Mouse (Mus musculus): ENCODE data around the gene Polh. TPM values are rescaled to one million over a fixed set of nuclear protein-coding genes. Genes with fewer than 3 reads are reported as not detected.

Polh gene
- polyA plus RNA-seq (2012; rRNA removed): 3.9 and 4.2 TPM in 2 replicates

DNA sequence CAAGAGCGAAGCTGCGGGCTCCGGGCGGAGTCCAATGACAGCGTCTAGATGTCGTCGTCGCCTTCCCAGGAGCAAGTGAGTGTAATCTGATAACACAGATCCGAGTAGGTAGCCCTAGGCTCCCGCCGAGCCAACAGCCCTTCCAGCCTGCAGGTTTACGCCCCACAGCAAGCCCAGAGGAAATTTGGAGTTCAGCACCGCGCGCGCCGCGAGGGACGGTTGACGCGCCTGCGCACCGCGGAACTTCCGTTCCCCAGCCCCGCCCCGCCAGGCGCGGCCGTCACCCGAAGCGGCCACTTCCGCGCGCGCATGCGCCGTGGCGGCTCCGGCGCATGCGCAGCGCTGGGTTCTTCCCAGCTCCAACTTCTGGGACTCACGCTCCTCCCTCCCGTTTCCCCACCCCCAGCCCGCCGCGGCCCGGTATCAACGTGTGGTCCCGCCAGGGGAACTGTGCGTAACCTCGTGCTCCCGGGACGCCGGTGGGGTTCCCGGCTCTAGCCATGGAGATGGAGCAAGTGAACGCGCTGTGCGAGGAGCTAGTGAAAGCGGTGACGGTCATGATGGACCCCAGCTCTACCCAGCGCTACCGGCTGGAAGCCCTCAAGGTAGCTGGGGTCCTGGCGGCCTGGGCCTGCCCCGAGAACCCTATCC lies at the start of gene Polh, which contains the start of gene Xpo5:
Gene Polh (minus strand): TSS at position 225 of the 651 bp plus-strand sequence.
Gene Xpo5 (plus strand): TSS at position 362 of the 651 bp plus-strand sequence.
- DNase-seq (ENCODE audit: extremely low spot score in 1 of 2, low spot score in 1 of 2): peak; percentile 77 to 92

DNA sequence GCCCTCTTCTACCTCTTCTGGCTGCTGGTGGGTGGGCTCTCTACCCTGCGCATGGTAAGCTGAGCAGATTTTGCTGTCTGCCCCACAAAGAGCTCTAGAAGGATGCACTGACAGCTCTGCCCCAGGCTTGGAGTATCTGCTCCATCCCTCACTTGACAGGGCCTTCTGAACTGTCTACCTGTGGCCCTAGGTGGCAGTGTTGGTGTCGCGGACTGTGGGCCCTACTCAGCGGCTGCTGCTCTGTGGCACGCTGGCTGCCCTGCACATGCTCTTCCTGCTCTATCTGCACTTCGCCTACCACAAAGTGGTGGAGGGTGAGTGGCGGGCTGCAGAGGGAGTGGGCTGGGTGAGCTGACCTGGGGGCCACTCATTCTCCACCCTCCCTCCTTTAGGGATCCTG lies 48.7 kb upstream of the Polh start:
- no peak for DNase-seq (ENCODE audit: extremely low spot score in 1 of 2, low spot score in 1 of 2)

DNA sequence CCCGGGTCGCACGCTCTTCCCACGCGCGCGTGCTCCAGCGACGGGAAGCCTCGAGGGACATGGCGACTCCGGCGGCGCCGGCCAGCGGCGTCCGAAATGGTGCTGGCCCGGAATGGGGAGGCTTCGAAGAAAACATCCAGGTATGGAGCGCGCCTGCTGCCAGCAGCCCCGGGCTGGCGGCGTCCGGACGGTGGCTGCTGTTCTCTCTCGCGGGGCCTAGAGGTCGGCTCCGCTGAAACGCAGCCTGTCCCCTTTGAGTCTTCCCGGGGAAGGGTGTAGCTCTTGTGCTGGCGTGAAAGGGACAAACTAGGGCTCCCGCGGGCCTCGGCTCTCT lies 45.7 kb upstream of the Polh start:
- DNase-seq (ENCODE audit: extremely low spot score in 1 of 2, low spot score in 1 of 2): no peak

DNA sequence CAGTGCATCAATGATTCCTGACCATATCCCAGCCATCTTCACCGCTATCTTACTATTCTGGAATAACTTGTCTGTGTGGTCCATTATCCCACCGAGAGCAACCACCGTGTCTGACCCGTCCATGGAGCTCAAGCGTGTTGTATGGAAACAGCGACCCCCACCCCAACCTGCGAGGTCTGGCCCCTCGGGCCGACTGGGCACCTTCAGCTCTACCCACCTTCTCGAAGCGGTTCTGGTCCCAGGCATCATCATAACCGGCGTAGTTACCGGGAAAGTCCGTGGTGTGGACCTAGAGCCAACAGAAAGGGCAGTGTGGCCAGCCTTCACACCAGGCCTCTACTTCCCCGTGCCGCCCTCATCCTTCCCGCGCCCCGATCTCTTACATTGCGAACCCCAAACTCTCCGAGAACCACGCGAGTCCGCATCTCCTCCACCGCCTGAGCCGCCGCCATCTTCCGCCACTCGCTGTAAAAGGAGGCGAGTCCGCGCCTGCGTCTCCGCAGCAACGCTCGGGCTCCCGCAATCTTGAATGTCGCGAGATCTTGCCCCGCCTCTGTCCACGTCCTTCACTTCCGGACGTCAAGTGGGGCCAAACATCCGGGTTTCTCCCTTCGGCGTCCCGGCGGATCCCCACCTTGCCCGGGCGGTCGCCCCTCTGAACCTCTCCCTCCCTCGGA lies 45.2 kb upstream of the Polh start, which contains the start of the genes Polr1c and Yipf3:
Gene Polr1c (minus strand): TSS at position 543 of the 677 bp plus-strand sequence.
Gene Yipf3 (plus strand): TSS at position 569 of the 677 bp plus-strand sequence.
- peak; percentile 93 to 98 for DNase-seq (ENCODE audit: extremely low spot score in 1 of 2, low spot score in 1 of 2)

DNA sequence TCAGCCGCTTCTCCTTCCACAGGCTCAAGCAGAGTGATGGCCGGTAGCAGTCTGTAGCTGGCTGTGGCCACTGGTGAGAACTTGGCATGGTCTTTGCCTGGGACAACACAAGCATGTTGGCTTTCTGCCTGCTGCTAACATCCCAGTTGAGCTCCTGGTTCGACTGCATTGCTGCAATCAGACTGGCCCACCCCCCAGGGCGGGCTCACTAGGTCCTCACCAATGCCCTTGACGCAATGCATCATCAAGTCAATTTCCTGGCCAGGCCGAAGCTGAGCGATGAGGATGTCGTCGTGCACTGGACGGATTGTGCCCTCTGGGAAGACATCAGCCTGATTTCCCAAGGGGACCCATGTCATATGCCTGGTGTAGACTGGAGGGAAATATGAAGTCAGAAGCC lies 42.1 kb upstream of the Polh start:
- no peak for DNase-seq (ENCODE audit: extremely low spot score in 1 of 2, low spot score in 1 of 2)

DNA sequence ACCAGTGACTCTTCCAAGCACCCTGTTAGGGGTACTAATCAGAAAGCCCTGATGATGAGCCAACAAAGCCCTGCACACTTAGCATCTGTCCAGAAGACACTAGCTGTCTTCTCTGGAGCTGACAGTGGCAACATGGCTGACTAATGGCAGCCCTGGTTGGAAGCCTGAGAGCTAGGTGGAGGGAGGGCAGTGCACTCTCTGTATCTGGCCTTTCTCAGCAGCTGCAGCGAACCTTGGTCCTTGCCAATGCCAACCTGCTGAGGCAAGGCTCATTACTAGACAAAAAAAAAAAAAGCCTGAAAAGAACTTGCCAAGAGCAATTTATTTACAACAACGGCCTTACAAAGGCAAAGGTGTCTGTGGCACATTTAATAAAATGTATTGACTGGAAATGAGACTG lies 41.2 kb upstream of the Polh start:
- DNase-seq (ENCODE audit: extremely low spot score in 1 of 2, low spot score in 1 of 2): no peak

DNA sequence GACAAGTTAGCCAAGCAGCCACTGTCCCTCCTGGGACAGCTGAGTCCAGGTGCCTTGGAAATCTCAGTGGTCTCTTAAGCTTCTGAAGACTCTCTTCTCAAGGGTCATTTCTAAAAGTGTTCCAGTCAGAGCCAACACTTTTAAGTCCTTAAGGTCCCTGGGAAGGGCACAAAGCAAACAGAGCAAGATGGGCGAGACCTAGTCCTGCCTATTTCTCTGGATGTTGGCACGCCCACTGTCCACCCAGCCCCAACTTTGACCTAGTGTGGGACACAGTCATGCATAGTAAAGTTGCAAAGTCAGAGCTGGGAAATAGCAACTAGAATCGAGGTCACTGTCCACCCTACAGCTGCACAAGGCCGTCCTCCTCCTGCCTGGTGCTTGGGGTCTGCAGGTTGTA lies 40.5 kb upstream of the Polh start:
- DNase-seq (ENCODE audit: extremely low spot score in 1 of 2, low spot score in 1 of 2): no peak

DNA sequence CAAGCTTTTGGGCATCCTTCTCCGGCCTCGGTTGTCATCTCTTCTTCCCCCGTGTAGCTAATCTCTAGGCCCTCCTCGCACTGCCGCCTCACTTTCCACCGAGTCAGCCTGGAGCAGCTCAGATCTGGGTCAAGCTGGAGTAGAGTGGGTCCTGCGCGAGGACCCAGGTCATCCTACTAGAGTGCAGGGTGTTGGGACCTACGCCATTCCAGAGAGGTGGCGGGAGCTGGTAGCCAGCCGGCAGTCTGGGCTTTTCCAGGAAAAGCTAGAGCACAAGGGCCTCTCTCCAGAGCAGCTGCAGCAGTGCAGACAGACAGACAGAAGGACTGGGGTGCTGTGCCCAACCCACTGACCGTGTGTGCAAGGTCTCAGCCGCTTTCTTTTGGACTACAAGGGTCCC lies 39.8 kb upstream of the Polh start:
- no peak for DNase-seq (ENCODE audit: extremely low spot score in 1 of 2, low spot score in 1 of 2)

DNA sequence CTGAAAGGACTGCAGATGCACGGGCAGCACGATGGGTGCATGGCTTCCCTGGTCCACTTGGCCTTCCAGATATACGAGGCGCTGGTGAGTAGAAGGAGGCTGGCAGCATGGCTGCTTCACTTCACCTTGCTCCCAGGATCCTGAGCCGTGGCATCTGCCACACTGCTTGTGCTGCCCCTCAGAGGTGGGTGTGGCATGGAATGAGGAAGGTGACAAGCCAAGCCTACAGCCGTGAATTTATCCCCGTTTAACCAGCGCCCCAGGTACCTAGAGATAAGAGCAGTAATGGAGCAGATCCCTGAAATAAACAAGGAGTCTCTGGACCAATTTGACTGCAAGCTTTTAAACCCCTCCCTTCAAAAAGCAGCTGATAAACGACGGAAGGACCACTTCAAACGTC lies 39.0 kb upstream of the Polh start:
- DNase-seq (ENCODE audit: extremely low spot score in 1 of 2, low spot score in 1 of 2): no peak

DNA sequence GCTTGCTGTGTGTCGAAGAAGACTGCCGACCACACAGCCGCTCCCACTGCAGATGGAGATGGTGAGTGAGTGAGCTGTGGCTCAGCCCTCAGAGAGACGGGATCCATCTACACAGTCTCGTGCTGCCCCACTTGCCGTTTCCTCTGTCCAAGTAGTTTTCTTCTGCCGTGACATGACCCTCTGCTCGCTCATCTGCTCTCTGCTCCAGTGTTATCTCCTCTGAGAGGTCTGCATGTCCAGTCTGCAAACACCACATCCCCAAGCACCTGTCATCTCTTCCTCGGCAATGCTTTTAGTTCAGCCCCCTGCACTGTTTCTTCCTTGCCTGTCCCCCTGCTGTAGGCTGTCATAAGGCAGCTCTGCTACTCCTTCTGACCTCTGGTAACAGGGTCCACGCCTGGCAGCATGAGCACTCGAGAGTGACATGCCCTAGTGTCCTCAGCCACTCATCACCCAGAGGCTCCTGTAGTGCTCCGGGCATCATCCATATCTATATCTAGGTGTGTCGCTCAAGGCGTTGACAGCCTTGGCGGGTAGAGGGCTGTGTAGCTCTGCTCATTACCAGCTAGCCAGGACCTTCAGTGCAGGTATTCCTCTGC lies 37.2 kb upstream of the Polh start:
- DNase-seq (ENCODE audit: extremely low spot score in 1 of 2, low spot score in 1 of 2): no peak

DNA sequence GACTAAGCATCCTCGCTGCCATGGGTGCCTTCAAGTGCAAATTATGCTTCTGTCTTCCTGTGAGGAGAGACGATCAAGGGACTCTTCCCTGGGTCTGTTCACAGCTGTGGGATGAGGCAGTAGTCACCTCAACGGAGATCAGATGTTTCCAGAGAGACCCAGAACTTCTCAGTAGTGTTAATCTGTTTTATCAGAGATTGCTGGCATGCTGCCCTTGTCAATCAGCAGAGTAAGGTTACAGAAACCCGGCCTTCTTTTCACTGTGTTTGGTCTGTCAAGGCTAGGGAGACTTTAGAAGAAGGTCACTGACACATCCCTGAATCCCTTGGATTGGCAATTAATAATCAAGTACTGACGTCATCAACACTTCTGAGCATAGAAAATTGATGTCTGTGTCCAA lies 35.0 kb upstream of the Polh start:
- DNase-seq (ENCODE audit: extremely low spot score in 1 of 2, low spot score in 1 of 2): no peak

DNA sequence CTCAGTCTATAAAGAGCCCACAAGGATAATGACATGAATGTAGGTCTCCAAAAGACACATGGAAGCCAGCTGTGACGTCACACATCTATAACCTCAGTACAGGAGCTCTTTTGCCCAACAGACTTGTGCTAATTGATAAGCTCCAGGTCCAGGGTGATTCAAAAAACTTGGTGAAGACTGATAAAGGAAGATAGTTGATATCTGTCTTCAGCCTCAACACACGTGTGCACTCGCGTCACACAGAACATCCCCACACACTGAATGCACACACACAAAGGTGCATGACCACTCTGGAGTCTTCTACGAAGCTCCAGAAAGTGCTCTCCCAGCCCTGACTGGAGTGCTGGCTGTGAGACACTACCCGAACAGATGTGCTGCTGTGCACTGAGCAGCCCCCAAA lies 34.6 kb upstream of the Polh start:
- DNase-seq (ENCODE audit: extremely low spot score in 1 of 2, low spot score in 1 of 2): no peak

DNA sequence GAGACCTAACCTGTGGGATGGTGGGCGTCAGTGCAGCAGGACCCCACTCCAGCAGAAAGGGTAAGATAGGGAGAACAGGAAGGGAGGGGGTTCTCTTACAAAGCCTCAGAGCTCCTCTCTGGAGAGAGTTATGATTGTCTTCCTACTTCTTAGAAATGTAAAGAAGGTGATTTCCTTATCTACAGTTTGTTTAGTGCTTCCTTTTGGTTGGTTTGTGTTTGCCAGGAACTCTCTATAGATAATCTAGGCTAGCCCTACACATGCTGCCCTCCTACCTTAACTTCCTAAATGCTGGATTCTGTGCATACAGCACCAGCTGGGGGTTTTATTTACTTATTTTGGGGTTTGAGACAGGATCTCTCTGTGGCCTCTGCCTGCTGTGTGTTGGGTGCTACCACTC lies 33.6 kb upstream of the Polh start:
- no peak for DNase-seq (ENCODE audit: extremely low spot score in 1 of 2, low spot score in 1 of 2)

DNA sequence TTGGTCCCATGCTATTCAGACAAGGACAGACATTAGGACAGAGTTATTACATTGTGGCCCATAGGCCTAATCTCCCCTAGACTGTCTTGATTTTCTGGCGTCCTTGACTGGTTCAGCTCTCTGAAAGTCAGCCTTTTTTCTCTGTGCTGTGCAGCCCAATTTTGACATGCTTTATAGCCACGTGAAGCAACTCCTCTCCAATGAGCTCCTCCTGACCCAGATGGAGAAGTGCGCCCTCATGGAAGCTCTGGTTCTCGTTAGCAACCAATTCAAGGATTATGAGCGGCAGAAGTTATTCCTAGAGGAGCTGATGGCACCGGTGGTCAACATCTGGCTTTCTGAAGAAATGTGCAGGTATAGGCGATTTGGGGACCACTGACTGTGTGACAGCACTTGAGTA lies 25.1 kb upstream of the Polh start:
- no peak for DNase-seq (ENCODE audit: extremely low spot score in 1 of 2, low spot score in 1 of 2)

DNA sequence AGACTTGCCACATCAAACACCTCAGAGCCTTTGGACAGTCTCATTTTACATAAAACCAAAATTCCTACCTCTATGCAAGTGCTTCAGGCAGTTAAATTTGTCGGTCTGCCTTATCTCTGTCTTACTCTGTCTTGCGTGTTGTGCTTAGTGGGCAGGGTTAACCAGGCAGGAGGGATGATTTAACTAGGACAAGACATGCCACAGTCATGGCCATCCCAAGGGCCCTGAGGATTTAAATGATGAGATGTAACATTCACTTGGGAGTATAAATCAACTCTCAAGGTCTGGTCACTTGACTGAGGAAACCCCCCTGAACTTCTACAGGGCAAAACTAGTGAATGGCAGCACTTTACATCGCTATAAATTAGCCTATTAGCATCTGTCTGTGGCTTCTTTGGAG lies 19.2 kb upstream of the Polh start:
- DNase-seq (ENCODE audit: extremely low spot score in 1 of 2, low spot score in 1 of 2): no peak

DNA sequence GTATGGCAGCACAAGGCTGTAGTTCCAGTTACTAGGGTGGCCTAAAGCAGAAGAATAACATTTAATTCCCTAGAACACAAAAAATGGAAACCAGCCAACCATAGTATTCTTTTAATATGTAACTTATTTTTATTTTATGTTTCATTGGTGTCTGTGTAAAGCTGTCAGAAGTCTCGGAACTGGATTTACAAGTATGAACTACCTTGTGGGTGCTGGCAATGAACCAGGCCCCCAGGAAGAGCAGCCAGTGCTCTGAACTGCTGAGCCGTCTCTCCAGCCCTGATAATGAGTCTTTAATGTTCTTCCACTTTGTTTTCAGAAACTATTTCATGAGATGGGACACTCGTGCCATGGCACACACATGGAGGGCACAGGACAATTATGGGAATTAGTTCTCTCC lies 8.1 kb upstream of the Polh start:
- DNase-seq (ENCODE audit: extremely low spot score in 1 of 2, low spot score in 1 of 2): no peak

DNA sequence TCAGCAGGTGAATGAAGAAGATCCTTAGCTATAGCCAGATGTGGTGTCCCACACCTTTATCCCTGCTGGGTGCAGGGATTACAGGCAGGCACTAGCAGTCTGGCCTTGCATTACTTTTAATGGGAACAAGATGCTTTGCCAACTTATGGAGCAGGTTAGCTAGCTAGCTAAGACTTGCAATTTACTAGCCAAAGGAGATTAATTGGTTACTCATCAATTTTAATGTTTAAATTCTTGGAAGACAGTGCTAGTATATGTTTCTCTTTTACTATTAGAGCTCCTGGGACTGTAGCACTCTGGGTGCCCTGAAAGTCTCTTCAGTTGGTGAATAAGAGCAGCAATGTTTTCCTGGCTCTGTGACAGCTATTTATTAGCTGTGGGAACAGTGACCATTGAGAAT lies 4.2 kb upstream of the Polh start:
- no peak for DNase-seq (ENCODE audit: extremely low spot score in 1 of 2, low spot score in 1 of 2)

DNA sequence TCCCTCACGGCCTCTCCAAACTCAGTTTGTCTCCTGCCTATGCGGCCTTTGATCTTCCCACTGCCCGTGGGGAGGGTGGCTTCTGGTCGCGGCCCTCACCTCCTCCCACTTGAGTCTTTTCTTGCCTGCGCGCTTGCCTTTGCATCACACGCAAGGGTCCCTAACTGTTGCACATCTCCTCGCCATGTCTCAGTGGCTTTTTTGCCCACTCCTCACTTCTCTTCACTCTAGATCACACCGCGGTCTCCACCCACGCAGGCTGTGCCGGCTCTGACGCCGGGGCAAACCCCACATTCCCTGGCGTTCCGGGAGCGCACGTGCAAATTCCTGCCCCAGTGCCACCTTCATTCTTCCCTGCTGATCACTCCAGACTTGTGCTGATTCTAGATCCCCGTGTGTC lies 633 bp upstream of the Polh start:
- peak; percentile 2 to 45 for DNase-seq (ENCODE audit: extremely low spot score in 1 of 2, low spot score in 1 of 2)

DNA sequence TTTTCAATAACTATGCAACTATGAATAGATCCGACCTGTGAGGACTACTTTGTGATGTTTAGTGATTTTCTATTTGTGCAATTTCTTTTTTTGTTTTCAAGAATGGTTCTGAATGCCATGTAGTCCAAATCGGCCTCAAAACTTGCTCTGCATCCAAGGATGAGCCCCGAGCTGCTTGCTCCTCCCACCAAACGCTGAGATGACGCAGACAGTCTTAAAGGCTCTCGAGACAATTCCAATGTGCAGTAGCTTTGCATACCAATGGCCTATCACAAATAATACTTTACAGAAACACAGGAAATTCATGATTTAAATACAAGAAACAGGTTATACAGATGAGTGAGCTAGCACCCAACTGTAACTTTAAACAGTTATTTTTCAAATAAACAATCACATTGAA lies 1.3 kb downstream of the Polh start:
- DNase-seq (ENCODE audit: extremely low spot score in 1 of 2, low spot score in 1 of 2): peak in 1 of 2 experiments; percentile 5

DNA sequence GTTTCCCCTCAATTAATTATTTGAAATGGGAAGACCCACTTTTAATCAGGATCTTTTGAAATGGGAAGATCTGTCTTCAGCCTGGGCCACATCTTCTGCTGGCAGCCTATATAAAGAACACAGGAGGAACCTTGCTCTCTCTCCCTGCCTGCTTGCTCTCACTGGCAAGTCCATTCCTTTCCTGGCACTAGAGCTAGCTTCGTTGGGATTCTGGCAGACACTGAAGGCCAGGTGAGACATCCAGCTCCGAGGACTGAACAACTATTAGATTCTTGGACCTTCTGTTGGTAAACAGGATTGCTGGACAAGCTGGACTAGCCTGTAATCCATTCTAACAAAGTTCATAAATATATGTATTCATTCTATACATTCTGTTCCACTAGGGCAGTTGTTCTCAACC lies 13.6 kb downstream of the Polh start:
- no peak for DNase-seq (ENCODE audit: extremely low spot score in 1 of 2, low spot score in 1 of 2)

DNA sequence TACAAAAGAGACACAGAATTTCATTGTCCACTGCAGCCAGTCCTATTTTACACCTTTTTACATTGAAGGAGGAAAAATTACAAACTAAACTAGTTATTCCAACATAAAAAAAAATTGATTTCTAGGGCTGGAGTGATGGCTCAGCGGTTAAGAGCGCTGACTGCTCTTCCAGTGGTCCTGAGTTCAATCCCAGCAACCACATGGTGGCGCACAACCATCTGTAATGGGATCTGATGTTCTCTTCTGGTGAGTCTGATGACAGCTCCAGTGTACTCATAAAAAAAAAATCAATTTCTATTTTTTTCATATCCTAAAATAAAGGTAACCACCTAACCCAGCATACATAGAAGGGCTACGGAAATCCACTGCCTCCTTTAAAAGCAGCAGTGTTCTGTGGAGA lies 20.2 kb downstream of the Polh start:
- DNase-seq (ENCODE audit: extremely low spot score in 1 of 2, low spot score in 1 of 2): no peak

DNA sequence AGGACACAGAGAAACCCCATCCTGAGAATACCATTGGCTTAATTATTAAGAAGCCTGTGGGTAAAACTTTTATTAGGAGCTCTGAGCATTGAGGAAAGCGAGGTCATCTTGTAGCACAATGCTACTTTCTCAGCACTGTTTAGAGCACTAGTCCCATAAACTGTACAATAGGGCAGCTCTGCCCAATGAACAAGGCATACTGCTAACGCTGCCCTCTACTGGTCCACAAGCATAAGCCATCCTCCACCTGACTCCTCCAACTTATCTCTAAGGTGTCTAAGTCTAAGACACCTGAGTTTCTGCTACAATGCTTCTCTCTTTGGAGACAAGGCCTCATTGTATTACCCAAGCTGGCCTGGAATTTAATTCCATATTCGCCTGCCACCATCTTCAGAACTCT lies 31.9 kb downstream of the Polh start:
- peak in 1 of 2 experiments; percentile 55 for DNase-seq (ENCODE audit: extremely low spot score in 1 of 2, low spot score in 1 of 2)

Measured in frontal cortex, adult 2 months (tissue).